Mouse (Mus musculus) embryonic fibroblast, embryonic 13.5 days (primary cell): ENCODE results near the gene Arhgef33.

Source experiments
- CTCF ChIP-seq: IDR thresholded peaks from 2 replicates; pipeline ENCODE4 v1.5.1; 2011; ENCODE audit warnings: mild to moderate bottlenecking, control low read depth, low read length, moderate library complexity, borderline replicate concordance; ENCODE audit not compliant: insufficient read depth
- POLR2A ChIP-seq: IDR thresholded peaks from 2 replicates; pipeline ENCODE4 v1.6.1; 2011; ENCODE audit warnings: low read depth, mild to moderate bottlenecking, control low read depth, low read length, moderate library complexity

DNA sequence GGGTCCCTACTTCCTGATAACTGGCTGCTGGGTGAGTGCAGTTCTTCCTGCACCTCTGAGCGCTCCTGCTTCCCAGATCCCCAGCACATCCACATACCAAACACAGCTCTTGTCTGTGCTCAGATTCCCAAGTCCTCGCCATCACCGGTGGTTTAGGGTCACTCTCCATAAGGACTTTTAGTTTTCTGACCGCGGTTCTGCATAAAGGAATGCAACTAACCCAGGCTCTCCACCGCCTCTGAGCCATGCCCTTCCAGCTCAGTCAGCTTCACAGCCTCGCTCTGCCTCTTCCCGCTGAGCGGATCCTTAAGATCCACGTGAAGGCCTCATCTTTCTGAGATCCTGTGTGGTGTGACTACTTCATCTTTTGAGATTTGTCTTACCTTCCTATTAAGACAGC is 82.8 kb downstream of the Arhgef33 start:
- TF ChIP-seq POLR2A (no peak), CTCF (no peak)
